Mouse (Mus musculus) liver, postnatal 0 days (tissue): ENCODE data around the gene Meis1. TPM values are rescaled to one million over a fixed set of nuclear protein-coding genes. Genes with fewer than 3 reads are reported as not detected.

Source experiments
- ATAC-seq: fragments of 200-750 bp; cut with Nextera tagmentation; 2 replicates; pipeline ENCODE4 v1.8.0; 2017; ENCODE audit warnings: mild to moderate bottlenecking, moderate library complexity
- DNase-seq: peaks from one replicate; pipeline ENCODE4 v3.0.0-alpha.2; 2016
- H3K27ac ChIP-seq: fragments of 300-500 bp; sonication (generic); 2 replicates; pipeline ENCODE4 v1.5.1; 2014; ENCODE audit warnings: antibody characterized with exemption, moderate library complexity, mild to moderate bottlenecking, low read depth
- H3K27me3 ChIP-seq: fragments of 300-500 bp; sonication (generic); 2 replicates; pipeline ENCODE4 v1.6.1; 2014; ENCODE audit warnings: low read length, control low read depth, mixed read lengths; ENCODE audit not compliant: insufficient read depth
- H3K36me3 ChIP-seq: fragments of 300-500 bp; sonication (generic); replicated peaks from 2 replicates; pipeline ENCODE4 v1.6.1; 2014; ENCODE audit warnings: mild to moderate bottlenecking, control low read depth, low read length, moderate library complexity, mixed read lengths; ENCODE audit not compliant: insufficient read depth
- H3K4me1 ChIP-seq: fragments of 300-500 bp; sonication (generic); 2 replicates; pipeline ENCODE4 v1.6.1; 2014; ENCODE audit warnings: antibody characterized with exemption, mild to moderate bottlenecking, control low read depth; ENCODE audit not compliant: insufficient read depth
- H3K4me2 ChIP-seq: fragments of 300-500 bp; sonication (generic); 2 replicates; pipeline ENCODE4 v1.6.1; 2014; ENCODE audit warnings: low read depth, mild to moderate bottlenecking, low read length, moderate library complexity, mixed read lengths
- H3K4me3 ChIP-seq: fragments of 300-500 bp; sonication (generic); 2 replicates; pipeline ENCODE4 v1.5.1; 2014; ENCODE audit warnings: low read depth, low read length
- H3K9ac ChIP-seq: fragments of 300-500 bp; sonication (generic); replicated peaks from 2 replicates; pipeline ENCODE4 v1.6.1; 2014; ENCODE audit warnings: mild to moderate bottlenecking, moderate library complexity
- H3K9me3 ChIP-seq: fragments of 300-500 bp; sonication (generic); 2 replicates; pipeline ENCODE4 v1.6.1; 2016; ENCODE audit warnings: mild to moderate bottlenecking, control low read depth, low read length, mixed read lengths
- CTCF ChIP-seq: sonication (generic); IDR thresholded peaks from 2 replicates; pipeline ENCODE4 v1.5.1; 2016; ENCODE audit warnings: antibody characterized with exemption, low read depth
- EP300 ChIP-seq: IDR thresholded peaks from 2 replicates; pipeline ENCODE4 v1.6.1; 2016; ENCODE audit warnings: antibody characterized with exemption, low read depth, mild to moderate bottlenecking
- WGBS: fragments of 180-500 bp; shearing (Covaris S2); extraction: QIAGEN DNeasy Blood & Tissue Kit; methylation state at CpG from one replicate; pipeline ENCODE4 v1.1.7; 2014; ENCODE audit not compliant: insufficient replicate concordance; 5-methylcytosine and 5-hydroxymethylcytosine counted together
- polyA plus RNA-seq: library from polyadenylated mRNA; unstranded; fragments of >200 nt; fragmentation: Nextera tagmentation; extraction: Ambion mirVana; gene quantifications from 2 replicates; pipeline ENCODE4 v1.2.1, GENCODE M21; 2015

Gene Meis1
- polyA plus RNA-seq, 1 experiment from 2014 or later, result 6.7 TPM

DNA sequence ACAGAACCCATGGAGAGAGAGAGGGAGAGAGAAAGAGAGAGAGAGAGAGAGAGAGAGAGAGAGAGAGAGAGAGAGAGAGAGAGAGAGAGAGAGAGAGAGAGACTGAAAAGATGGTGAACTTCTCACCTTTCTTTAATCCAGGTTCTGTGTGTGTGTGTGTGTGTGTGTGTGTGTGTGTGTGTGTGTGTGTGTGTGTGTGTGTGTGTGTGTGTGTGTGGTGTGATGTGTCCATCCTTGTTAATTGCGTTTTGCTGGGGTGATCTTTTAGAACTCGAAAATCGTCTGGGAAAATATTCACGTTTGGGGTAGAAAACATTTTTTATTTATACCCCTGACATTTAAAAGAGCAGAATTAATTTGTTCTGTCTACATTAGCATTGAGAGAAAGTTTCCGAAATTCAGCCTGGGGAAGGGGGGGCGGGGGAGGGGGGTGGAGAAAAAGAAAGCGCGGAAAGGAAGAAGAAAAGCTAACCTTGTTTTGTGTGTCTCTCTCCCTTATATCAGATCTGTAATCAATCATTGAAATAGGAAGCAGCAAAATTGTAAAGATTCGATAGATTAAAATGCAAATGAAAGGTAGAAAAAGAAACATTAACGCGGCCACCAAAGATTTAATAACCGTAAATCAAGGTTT is 146.6 kb downstream of the Meis1 start:
- H3K4me1 ChIP-seq, result peaks cover 20% of the 10 kb centered on the region
- no peaks in the 10 kb centered on the region for H3K9me3 ChIP-seq
- 8% methylated on average over 12 of the region's 12 CpGs for WGBS
- no peak for ATAC-seq
- H3K9ac ChIP-seq, result no peak overlapping the region
- TF ChIP-seq CTCF (no peak), EP300 (no peak)
- H3K4me3 ChIP-seq, result no peak overlapping the region
- no peak for DNase-seq
- H3K27me3 ChIP-seq, result peaks cover 76% of the 10 kb centered on the region
- peak overlapping the region; percentile 29; the same call in 1 of the 2 replicates for H3K4me2 ChIP-seq
- no peaks in the 10 kb centered on the region for H3K36me3 ChIP-seq
- no peak overlapping the region for H3K27ac ChIP-seq

DNA sequence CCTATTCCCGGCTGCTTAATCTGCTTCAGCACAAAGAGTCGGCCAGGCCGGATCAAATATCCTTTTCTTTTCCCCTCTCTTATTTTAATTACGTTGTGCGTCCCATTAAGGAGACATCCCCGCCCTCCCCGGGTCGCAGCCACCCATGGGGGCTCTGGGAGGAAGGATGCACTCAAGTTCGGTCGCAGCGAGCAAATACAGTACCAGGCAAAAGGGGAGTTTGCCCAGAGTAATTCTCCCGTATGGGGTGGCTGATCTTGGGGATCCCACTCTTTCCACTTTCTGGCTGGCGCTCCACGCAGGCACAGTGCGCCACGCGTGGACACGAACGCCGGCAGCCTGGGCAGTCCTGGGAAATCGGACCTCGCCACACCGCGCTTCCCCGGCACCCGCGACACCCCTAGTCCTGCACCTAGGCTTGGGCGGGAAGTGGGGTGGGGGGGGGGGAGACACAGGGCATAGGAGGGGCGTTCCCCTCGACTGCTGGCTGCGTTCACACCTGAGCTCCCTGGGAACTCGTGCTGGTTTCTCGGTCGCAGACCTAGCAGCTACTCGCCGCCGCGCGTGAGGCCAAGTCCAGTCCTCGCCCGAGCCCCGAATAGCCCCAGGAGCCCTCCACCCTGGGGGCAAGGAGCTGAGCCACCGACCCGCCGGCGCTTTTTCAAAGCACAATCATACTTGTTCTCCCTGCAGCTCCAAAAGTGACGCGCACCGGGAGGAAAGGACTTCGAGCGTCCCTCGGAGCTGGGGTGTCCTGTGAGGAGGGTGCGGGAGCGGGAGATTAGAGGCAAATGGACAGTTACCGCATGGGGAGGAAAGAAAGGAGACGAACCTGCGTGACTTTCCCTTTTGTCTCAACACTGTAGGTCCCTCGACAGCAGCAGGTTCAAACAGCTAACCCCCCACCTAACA is 147.4 kb downstream of the Meis1 start:
- no peaks in the 10 kb centered on the region for H3K36me3 ChIP-seq
- H3K9ac ChIP-seq, result no peak overlapping the region
- DNase-seq, result no peak
- H3K9me3 ChIP-seq, result no peaks in the 10 kb centered on the region
- H3K27me3 ChIP-seq, result peaks cover 68% of the 10 kb centered on the region
- peak overlapping the region; percentile 29 for H3K4me2 ChIP-seq
- H3K27ac ChIP-seq, result no peak overlapping the region
- under 1% methylated on average over 56 of the region's 58 CpGs for WGBS
- TF ChIP-seq CTCF (no peak), EP300 (no peak)
- H3K4me1 ChIP-seq, result peaks cover 14% of the 10 kb centered on the region
- ATAC-seq, result no peak
- H3K4me3 ChIP-seq, result peak overlapping the region; percentile 6; the same call in 1 of the 2 replicates

DNA sequence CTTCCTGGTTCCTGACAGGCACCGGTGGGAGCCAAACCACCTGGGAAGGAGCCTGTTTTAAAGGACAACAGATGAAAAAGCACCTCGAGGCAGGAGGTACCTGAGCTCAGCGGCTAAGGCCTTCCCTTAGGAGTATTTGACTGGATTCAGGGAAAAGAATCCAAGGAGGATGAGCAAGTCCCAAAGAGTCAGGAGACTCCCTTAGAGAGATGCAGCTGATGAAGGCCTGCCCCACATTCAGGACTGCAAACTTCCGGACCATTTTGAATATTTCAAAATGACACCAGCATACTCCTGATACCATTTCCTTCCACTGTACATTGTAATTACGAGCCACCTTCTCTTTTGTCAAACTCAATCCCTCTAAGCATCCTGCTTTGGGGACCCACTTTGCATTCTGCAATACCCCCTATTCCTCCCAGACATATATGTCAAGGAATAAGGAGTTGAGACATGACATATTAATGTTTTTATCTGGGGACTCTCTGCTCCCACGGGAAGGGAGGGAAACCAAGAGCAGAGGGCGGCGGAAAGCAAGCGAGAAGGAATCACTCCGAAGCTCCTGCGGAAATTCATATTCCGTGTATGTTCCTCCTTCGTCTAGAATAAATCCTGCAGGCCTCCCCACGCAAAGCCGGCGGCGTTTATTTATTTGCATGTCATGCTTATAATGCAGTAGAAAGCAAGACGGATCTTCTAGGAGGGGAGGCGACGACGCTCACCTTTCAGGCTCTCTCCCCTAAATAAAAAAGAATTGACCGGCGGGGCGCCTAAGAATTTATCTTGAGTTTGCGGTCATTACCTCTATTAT is 148.5 kb downstream of the Meis1 start:
- Histone ChIP-seq H3K4me3 (no peak overlapping the region), H3K27me3 (peaks cover 57% of the 10 kb centered on the region), H3K36me3 (no peaks in the 10 kb centered on the region), H3K9ac (no peak overlapping the region), H3K4me1 (peaks cover 7% of the 10 kb centered on the region), H3K27ac (no peak overlapping the region), H3K9me3 (no peaks in the 10 kb centered on the region), H3K4me2 (no peak overlapping the region)
- WGBS, result 11% methylated on average over 25 of the region's 25 CpGs
- TF ChIP-seq EP300, result no peak
- DNase-seq, result no peak
- no peak for ATAC-seq

DNA sequence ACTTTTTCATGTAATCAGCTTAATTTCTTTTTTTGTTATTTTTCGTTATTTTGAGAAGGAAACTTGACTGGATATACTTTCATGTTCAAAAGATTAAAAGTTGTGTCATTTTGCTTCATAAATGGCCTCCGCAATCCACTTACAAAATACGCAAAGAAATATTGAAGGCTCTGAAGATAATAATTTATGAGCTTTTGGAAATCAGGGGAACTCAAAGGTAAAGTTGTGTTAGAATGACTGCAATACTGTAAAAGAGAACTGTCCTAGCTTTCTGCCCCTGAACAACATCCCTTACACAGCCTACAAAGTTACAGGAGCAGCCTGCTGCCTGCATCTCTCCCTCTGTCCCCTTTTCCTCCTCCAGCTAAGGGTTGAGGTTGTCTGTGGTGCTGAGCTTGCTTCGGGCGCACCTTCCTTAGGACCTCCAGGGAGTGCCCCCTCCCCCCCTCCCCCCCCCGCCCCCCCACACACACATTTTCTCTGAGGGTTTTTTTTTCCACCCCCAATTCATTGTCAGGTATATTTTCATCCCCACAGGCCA is 149.3 kb downstream of the Meis1 start:
- Histone ChIP-seq H3K36me3 (no peaks in the 10 kb centered on the region), H3K27ac (no peak overlapping the region), H3K9me3 (no peaks in the 10 kb centered on the region), H3K27me3 (peaks cover 49% of the 10 kb centered on the region), H3K9ac (no peak overlapping the region), H3K4me3 (no peak overlapping the region), H3K4me1 (peaks cover 2% of the 10 kb centered on the region; the same call in 1 of the 2 replicates), H3K4me2 (no peak overlapping the region)
- no peak for DNase-seq
- WGBS, result 50% methylated on average over 5 of the region's 6 CpGs
- TF ChIP-seq CTCF (no peak), EP300 (no peak)
- no peak for ATAC-seq

DNA sequence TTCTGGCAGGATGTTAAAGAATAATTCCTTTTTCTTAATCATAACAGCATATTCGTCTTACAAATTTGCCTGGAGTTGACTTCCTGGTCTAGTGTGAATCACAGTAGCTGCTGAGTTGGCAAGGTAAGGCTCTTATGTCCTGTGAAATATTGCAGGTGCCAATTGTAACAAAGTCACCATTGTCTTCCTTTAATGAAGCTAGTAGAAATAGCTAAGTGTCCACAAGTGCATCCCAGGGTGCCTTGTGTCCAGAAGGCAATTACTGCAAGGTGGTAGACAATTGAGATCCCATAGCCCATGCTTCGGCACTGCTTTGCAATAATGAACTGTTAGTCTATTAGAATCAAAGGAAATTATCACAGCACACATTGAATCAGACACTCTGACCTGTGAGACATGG is 151.1 kb downstream of the Meis1 start:
- no peak overlapping the region for H3K27ac ChIP-seq
- ATAC-seq (no peak), DNase-seq (no peak)
- 67% methylated on average over 2 of the region's 2 CpGs for WGBS
- no peaks in the 10 kb centered on the region for H3K9me3 ChIP-seq
- no peak overlapping the region for H3K4me2 ChIP-seq
- H3K4me1 ChIP-seq, result peaks cover 2% of the 10 kb centered on the region; the same call in 1 of the 2 replicates
- H3K27me3 ChIP-seq, result peaks cover 34% of the 10 kb centered on the region
- TF ChIP-seq CTCF (no peak), EP300 (no peak)
- no peak overlapping the region for H3K4me3 ChIP-seq
- H3K9ac ChIP-seq, result no peak overlapping the region
- H3K36me3 ChIP-seq, result no peaks in the 10 kb centered on the region
